Mouse (Mus musculus) 3T3-L1 (cell line): ENCODE data around the gene Abcb1a.
"Not testable (repeated sequence)": the region's sequence is repeated elsewhere in the genome, so short reads cannot be mapped to it uniquely, and the experiment has no call there.

Experiments
- DNase-seq: peaks from one replicate; pipeline ENCODE4 v3.0.0-alpha.2; 2015; ENCODE audit warnings: low read depth, low spot score

Gene Abcb1a

GRCm38 (mm10) chr5:8727760-8728159 is 67.9 kb downstream of the Abcb1a start:
- DNase-seq, result peak; percentile 23

DNA sequence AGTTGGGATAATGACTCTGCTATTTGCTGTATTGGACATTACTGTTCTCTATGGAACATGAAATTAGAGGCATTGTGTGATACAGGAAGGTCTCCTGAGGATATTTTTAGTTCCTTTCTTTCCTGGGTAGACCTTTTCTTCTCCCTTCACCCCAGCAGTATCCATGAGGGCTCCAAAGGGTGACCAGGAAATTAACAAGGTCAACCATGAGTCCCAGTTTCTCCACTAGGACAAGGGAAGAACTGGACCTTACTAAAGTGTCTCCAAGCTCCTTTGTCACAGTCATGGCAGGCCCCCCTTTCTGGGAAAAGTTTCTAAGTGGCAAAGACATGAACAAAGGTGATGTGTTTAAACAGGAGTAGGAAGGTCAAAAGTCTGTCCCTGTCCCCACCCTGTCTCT is 72.8 kb downstream of the Abcb1a start:
- DNase-seq, result no peak

- not testable (repeated sequence) for DNase-seq
Observed at GRCm38 (mm10) chr5:8733307-8733706, 73.4 kb downstream of the Abcb1a start.

DNA sequence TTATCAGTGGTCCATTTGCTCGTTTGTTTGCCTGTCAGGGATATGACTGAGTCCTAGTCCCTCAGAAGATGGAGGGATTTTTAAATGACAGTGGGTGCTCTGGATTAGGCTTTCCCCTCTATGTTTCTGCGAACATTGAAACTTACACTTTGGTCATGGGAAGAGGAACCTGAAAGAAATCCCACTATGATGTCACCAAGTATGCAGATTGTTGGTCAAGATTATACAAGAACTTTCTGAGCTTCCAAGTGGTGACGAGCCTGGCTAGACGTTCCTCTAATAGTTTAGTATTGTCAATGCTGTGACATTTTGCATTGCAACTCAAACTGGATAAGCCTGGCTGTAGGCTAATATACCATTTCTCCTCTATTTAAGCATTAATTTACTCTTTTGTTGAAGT is 76.5 kb downstream of the Abcb1a start:
- peak; percentile 18 for DNase-seq

DNA sequence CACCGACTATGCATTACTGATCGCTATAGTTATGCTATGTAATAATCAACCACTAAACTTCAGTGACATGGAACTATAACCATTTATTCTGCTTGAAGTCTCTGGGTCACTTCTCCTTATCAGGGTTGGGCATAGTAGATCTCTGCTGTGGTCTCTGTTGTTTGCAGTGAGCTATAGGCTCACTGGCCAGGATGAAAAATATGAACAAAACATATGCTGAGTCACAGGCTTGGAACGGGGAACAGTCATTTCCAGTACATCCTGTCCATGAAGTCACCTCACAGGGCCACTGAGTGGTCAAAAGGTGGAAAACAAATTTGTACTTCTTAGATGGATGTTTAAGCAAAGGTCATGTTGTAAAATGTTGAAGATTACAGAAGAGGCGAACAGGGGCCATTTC is 77.2 kb downstream of the Abcb1a start:
- DNase-seq, result peak; percentile 84

DNA sequence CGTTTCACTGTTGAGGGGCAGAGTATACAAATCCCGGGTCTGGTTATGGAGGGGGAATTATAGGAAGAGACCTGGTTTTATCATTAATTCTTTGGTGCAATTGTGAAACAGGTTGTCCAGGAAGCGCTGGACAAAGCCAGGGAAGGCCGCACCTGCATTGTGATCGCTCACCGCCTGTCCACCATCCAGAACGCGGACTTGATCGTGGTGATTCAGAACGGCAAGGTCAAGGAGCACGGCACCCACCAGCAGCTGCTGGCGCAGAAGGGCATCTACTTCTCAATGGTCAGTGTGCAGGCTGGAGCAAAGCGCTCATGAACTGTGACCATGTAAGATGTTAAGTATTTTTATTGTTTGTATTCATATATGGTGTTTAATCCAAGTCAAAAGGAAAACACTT is 87.4 kb downstream of the Abcb1a start:
- not testable (repeated sequence) for DNase-seq

GRCm38 (mm10) chr5:8772866-8773265 is 113.0 kb downstream of the Abcb1a start:
- DNase-seq, result no peak

DNA sequence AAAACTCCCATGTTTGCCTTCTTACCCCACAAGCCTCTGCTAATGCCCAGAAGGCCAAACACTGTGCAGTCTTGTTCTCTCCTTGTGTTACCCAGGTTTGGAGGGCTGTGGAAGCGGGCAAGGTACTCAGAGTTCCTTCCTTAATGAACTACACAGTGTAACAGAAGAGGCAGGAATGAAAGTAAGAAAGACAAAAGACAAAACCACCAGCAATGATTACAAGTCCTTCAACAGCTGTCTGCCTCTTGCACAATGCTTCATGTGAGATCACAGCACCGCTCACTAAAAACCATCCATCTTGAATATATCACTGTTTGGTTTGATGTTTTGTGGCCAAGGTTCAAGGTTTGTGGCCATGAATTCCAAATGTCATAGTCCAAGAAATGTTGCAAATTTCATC is 118.4 kb downstream of the Abcb1a start:
- DNase-seq, result peak; percentile 70

DNA sequence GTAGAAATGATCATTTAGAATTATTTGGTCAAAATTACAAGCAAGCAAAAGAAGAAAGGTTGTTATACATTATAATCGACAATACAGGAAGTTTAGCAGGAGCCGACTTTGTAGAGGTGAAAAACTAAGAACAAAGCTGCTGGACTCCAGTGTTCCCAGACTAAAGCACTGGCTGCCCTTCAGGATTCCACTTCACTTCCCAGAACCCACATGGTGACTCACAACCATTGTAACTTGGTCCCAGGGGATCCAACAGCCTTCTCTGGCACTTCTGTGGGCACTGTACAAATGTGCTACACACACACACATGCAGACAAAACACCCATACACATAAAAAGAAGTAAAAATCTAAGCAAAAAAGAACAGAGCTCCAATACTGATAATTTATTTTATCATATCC is 118.9 kb downstream of the Abcb1a start:
- peak; percentile 84 for DNase-seq

GRCm38 (mm10) chr5:8792281-8792680 is 132.4 kb downstream of the Abcb1a start:
- no peak for DNase-seq
